Mouse (Mus musculus) kidney, adult 2 months (tissue): ENCODE data around the gene Pth1r. TPM values are rescaled to one million over a fixed set of nuclear protein-coding genes. Genes with fewer than 3 reads are reported as not detected.
"Not testable (repeated sequence)": the region's sequence is repeated elsewhere in the genome, so short reads cannot be mapped to it uniquely, and the experiment has no call there.

ENCODE experiments used
- DNase-seq: peaks from one replicate; pipeline ENCODE4 v3.0.0; 2021
- H3K27ac ChIP-seq: fragments of 200-500 bp; 2 replicates; pipeline ENCODE4 v1.5.1; 2012; ENCODE audit warnings: low read depth, low read length, control low read depth, inconsistent platforms; ENCODE audit not compliant: insufficient read depth
- H3K27me3 ChIP-seq: fragments of 200-500 bp; replicated peaks from 2 replicates; pipeline ENCODE4 v1.6.1; 2012; ENCODE audit warnings: mild to moderate bottlenecking, moderate library complexity, low read length, inconsistent platforms; ENCODE audit not compliant: control insufficient read depth, insufficient read depth
- H3K36me3 ChIP-seq: fragments of 200-500 bp; 2 replicates; pipeline ENCODE4 v1.6.1; 2012; ENCODE audit warnings: mild to moderate bottlenecking, moderate library complexity, low read length, inconsistent platforms; ENCODE audit not compliant: control insufficient read depth, insufficient read depth
- H3K4me1 ChIP-seq: fragments of 200-500 bp; 2 replicates; pipeline ENCODE4 v1.6.1; 2011; ENCODE audit warnings: low read length; ENCODE audit not compliant: control insufficient read depth, insufficient read depth
- H3K4me3 ChIP-seq: fragments of 200-500 bp; 2 replicates; pipeline ENCODE4 v1.5.1; 2011; ENCODE audit warnings: mild to moderate bottlenecking, low read depth, low read length, control low read depth; ENCODE audit not compliant: insufficient read depth
- CTCF ChIP-seq: fragments of 200-500 bp; conservative IDR thresholded peaks from 2 replicates; pipeline ENCODE4 v1.5.1; 2011; ENCODE audit warnings: low read depth, mild to moderate bottlenecking, control low read depth, low read length, moderate library complexity, mixed read lengths; ENCODE audit not compliant: insufficient read depth, insufficient read length
- POLR2A ChIP-seq: fragments of 200-500 bp; IDR thresholded peaks from one replicate; pipeline ENCODE4 v1.6.1; 2011; ENCODE audit warnings: low read depth, low read length, control low read depth
- WGBS: fragments of 180-500 bp; shearing (Covaris S2); methylation state at CpG from one replicate; pipeline ENCODE4 v1.1.7; 2018; 5-methylcytosine and 5-hydroxymethylcytosine counted together
- polyA plus RNA-seq: library from polyadenylated mRNA; depleted of rRNA; stranded (reverse); fragments of >200 nt; gene quantifications from 2 replicates; pipeline ENCODE4 v1.2.3, GENCODE M21; 2012

Gene Pth1r
- polyA plus RNA-seq, 1 experiment, result 740 TPM

DNA sequence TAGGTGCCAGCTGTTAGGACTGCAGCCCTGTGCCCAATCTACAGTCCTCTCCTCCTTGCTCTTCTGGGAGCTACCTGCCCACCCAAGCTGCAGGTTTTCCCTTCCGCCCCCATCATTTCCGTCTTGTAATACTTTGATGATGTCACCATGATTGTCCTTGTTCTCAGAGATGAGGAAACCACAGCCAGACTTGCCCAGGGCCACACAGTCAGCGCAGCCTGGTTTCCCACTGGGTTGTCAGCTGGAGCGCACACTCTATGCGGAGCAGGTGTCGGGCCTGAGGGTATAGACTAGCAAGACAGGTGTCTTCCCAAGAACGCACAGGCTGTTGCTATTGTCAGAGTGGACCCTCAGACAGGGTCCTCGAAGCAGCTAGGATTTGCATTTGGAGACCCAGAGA lies 61.8 kb downstream of the Pth1r start:
- Histone ChIP-seq H3K4me1 (peaks cover 67% of the 10 kb centered on the region), H3K36me3 (no peaks in the 10 kb centered on the region), H3K4me3 (no peak overlapping the region), H3K27ac (peak overlapping the region; percentile 93), H3K27me3 (no peaks in the 10 kb centered on the region)
- 88% methylated on average over 8 of the region's 8 CpGs for WGBS
- TF ChIP-seq CTCF, result no peak
- TF ChIP-seq POLR2A, result no peak
- DNase-seq, result no peak

- Histone ChIP-seq H3K4me1 (peaks cover 60% of the 10 kb centered on the region), H3K4me3 (no peak overlapping the region), H3K27ac (peak overlapping the region; percentile 93), H3K27me3 (no peaks in the 10 kb centered on the region), H3K36me3 (no peaks in the 10 kb centered on the region)
- peak; percentile 96 for DNase-seq
- no peak for TF ChIP-seq POLR2A
- no peak for TF ChIP-seq CTCF
- WGBS, result 23% methylated on average over 6 of the region's 6 CpGs
Measured at GRCm38 (mm10) chr9:110684100-110684831, 62.7 kb downstream of the Pth1r start.

- no peaks in the 10 kb centered on the region for H3K36me3 ChIP-seq
- peak overlapping the region; percentile 94 for H3K27ac ChIP-seq
- peaks cover 54% of the 10 kb centered on the region for H3K4me1 ChIP-seq
- no peaks in the 10 kb centered on the region for H3K27me3 ChIP-seq
- DNase-seq, result peak; percentile 91
- 21% methylated on average over 4 of the region's 4 CpGs for WGBS
- no peak for TF ChIP-seq CTCF
- TF ChIP-seq POLR2A, result no peak
- H3K4me3 ChIP-seq, result no peak overlapping the region
Measured at GRCm38 (mm10) chr9:110683574-110684099, 63.3 kb downstream of the Pth1r start.

- not testable (repeated sequence) for H3K27me3 ChIP-seq, DNase-seq, H3K36me3 ChIP-seq, H3K4me3 ChIP-seq
- H3K4me1 ChIP-seq, result peaks cover 55% of the 10 kb centered on the region
- 65% methylated on average over 3 of the region's 3 CpGs for WGBS
- H3K27ac ChIP-seq, result peak overlapping the region; percentile 94
Measured at GRCm38 (mm10) chr9:110682697-110683096, 64.2 kb downstream of the Pth1r start.

GRCm38 (mm10) chr9:110682255-110682654 lies 64.7 kb downstream of the Pth1r start:
- TF ChIP-seq POLR2A (no peak), CTCF (no peak)
- no peaks in the 10 kb centered on the region for H3K36me3 ChIP-seq
- peak; percentile 70 for DNase-seq
- H3K4me1 ChIP-seq, result peaks cover 60% of the 10 kb centered on the region
- no peak overlapping the region for H3K4me3 ChIP-seq
- 21% methylated on average over 5 of the region's 5 CpGs for WGBS
- peak overlapping the region; percentile 92 for H3K27ac ChIP-seq
- no peaks in the 10 kb centered on the region for H3K27me3 ChIP-seq

DNA sequence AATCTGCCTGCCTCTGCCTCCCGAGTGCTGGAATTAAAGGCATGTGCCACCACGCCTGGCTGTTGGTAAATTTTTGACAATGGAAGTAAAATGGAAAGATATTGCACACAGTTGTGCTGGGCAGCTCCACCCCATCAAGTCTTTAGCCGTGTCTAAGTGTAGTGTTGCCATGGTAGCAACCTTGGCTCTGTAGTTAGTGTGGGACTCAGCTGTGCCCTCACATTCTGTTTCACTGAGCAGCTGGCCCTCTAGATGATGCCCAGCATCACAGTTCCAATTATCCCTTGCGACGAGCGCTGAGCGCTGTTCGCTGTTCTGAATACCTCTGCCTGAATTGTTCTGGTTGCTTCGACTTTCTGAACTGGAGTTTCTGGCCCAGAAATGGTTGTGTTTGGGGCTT lies 65.1 kb downstream of the Pth1r start:
- H3K36me3 ChIP-seq, result no peaks in the 10 kb centered on the region
- DNase-seq, result peak; percentile 58
- H3K4me1 ChIP-seq, result peaks cover 58% of the 10 kb centered on the region
- no peak overlapping the region for H3K4me3 ChIP-seq
- no peaks in the 10 kb centered on the region for H3K27me3 ChIP-seq
- TF ChIP-seq CTCF, result no peak
- TF ChIP-seq POLR2A, result no peak
- 49% methylated on average over 9 of the region's 9 CpGs for WGBS
- H3K27ac ChIP-seq, result peak overlapping the region; percentile 92

DNA sequence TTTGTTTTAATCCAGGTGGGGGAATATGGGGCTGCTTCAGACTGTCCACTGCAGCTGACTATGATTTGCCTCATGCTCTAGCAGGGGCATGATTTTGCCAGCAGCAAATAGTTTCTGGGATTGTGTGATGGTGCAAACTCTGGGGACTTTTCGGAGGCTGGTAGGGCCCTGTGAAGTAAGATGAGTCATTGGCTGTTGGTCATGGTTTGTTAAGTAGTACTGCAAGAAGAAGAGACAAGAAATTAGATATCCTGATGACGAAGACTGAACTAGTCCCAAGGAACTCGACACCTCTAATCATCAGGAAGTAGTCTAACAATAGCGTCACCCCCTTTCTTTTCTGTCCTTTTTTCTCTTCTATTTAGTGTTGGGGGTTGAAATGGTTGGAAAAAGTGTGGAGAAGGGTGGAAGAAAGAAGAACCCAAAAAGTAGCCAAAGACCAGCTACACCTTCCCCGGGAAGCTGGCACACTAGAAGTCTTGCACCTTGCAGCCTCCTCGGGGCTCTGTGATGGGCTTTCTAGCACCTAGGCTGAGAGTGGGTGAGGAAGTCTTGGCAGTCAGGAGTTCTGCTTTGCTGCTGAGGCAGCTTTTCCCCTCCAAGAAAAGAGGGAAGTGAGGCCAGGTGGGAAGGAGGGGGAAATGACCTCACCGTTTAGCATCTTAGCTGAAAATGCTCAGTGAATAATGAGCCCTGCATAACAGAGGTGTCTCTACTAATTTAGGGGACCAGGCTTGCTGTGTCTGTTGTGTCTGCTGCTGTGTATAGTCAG lies 66.0 kb downstream of the Pth1r start:
- H3K4me1 ChIP-seq, result peaks cover 53% of the 10 kb centered on the region
- H3K4me3 ChIP-seq, result no peak overlapping the region
- H3K36me3 ChIP-seq, result no peaks in the 10 kb centered on the region
- DNase-seq, result no peak
- WGBS, result 65% methylated on average over 7 of the region's 7 CpGs
- no peaks in the 10 kb centered on the region for H3K27me3 ChIP-seq
- TF ChIP-seq POLR2A, result no peak
- no peak for TF ChIP-seq CTCF
- H3K27ac ChIP-seq, result no peak overlapping the region
